Mouse (Mus musculus): ENCODE measurements at regions not wholly inside any gene's neighbourhood (a gene's known extent, or its start where the extent isn't known, plus 50 kb on each side); places are given as distances from the start of the nearest gene placed in this dataset.

GRCm38 (mm10) chr15:88325108-88325507 is 275.0 kb upstream of the Zdhhc25 start:
- Histone ChIP-seq H3K4me2 (no peak overlapping the region), H3K4me1 (peaks cover 13% of the 10 kb centered on the region), H3K9ac (no peak overlapping the region), H3K36me3 (ENCODE audit: poor library complexity, severe bottlenecking) (no peaks in the 10 kb centered on the region), H3K9me3 (replicated peaks) (no peaks in the 10 kb centered on the region), H3K4me3 (no peak overlapping the region), H3K27me3 (peaks cover 10% of the 10 kb centered on the region; the same call in 1 of the 2 replicates), H3K27ac (no peak overlapping the region)
- 59% methylated on average over 6 of the region's 6 CpGs for WGBS
- ATAC-seq = no peak

- Histone ChIP-seq H3K27ac (no peak overlapping the region), H3K4me2 (no peak overlapping the region), H3K4me3 (no peak overlapping the region), H3K27me3 (no peaks in the 10 kb centered on the region), H3K36me3 (ENCODE audit: poor library complexity, severe bottlenecking) (no peaks in the 10 kb centered on the region), H3K9ac (no peak overlapping the region), H3K9me3 (replicated peaks) (no peaks in the 10 kb centered on the region), H3K4me1 (no peaks in the 10 kb centered on the region)
- no peak for ATAC-seq
- WGBS = 95% methylated on average over 2 of the region's 2 CpGs
Measured at GRCm38 (mm10) chr15:88353206-88353605, 246.9 kb upstream of the Zdhhc25 start.

DNA sequence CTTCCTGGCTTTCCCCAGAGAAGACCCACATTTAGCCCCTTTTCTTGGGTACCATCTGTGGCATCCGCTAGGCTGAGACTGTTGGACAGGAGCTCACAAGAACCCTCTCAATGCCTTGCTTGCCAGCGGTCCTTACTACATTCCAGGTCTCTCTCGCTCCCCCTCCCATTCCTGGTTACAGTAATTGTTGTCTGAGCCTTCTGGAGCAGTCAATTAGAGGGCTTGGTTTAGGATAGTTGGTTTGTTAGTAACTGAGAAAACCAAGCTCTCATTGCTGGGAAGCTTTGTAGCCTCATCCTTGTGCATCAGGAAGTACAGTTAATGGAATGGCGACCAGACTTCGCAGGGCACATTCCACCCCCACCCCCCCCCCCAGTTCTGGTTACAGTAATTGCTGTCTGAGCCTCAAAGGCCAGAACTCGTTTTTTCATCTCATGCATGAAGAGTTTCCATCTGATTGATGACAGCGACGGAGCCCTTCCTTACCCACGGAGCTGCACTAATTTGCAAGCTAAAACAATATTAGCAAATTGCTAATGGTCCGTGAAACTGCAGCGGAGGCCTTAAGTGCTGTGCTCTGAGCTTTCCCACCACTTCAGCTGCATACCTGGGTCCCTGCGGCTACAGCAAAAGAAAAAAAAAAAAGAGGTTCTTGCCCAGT is 239.6 kb upstream of the Zdhhc25 start:
- H3K27me3 ChIP-seq = no peaks in the 10 kb centered on the region
- H3K9me3 ChIP-seq (replicated peaks) = no peaks in the 10 kb centered on the region
- peak; percentile 45; the same call in 1 of the 2 replicates for ATAC-seq
- peak overlapping the region; percentile 54 for H3K27ac ChIP-seq
- no peak overlapping the region for H3K4me3 ChIP-seq
- no peaks in the 10 kb centered on the region for H3K36me3 ChIP-seq (ENCODE audit: poor library complexity, severe bottlenecking)
- peak overlapping the region; percentile 11 for H3K4me2 ChIP-seq
- 17% methylated on average over 12 of the region's 12 CpGs for WGBS
- peaks cover 27% of the 10 kb centered on the region for H3K4me1 ChIP-seq
- H3K9ac ChIP-seq = no peak overlapping the region

DNA sequence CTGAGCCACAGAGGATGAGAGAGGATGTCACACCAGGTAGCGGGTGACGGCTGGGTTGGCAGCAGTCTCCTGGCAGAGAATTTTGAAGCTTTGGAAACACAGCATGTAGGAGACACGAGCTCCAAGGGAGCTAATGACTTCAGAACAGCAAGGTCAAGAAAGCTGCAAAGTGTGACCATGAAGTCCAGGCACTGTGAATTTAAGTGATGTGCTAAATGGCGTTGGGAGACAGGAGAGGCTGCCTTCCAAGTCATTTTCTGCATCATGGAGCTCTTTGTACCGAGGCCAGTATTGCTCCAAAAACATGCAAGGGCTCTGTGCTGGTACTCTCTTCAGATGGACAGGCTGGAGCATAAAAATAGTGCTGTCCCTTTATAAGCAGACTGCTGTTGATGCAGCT is 238.8 kb upstream of the Zdhhc25 start:
- Histone ChIP-seq H3K4me2 (no peak overlapping the region), H3K4me3 (no peak overlapping the region), H3K9me3 (replicated peaks) (no peaks in the 10 kb centered on the region), H3K27ac (peak overlapping the region; percentile 54), H3K4me1 (peaks cover 27% of the 10 kb centered on the region), H3K9ac (no peak overlapping the region), H3K36me3 (ENCODE audit: poor library complexity, severe bottlenecking) (no peaks in the 10 kb centered on the region), H3K27me3 (no peaks in the 10 kb centered on the region)
- no peak for ATAC-seq
- 63% methylated on average over 5 of the region's 5 CpGs for WGBS

- Histone ChIP-seq H3K9ac (no peak overlapping the region), H3K27me3 (no peaks in the 10 kb centered on the region), H3K27ac (no peak overlapping the region), H3K4me2 (no peak overlapping the region), H3K4me3 (no peak overlapping the region), H3K9me3 (replicated peaks) (no peaks in the 10 kb centered on the region), H3K36me3 (ENCODE audit: poor library complexity, severe bottlenecking) (no peaks in the 10 kb centered on the region), H3K4me1 (peaks cover 27% of the 10 kb centered on the region)
- ATAC-seq = no peak
- WGBS = 88% methylated on average over 6 of the region's 6 CpGs
Measured at GRCm38 (mm10) chr15:88362966-88363365, 237.1 kb upstream of the Zdhhc25 start.

- H3K9ac ChIP-seq = no peak overlapping the region
- H3K36me3 ChIP-seq (ENCODE audit: poor library complexity, severe bottlenecking) = no peaks in the 10 kb centered on the region
- no peaks in the 10 kb centered on the region for H3K4me1 ChIP-seq
- H3K4me2 ChIP-seq = no peak overlapping the region
- no peak for ATAC-seq
- whole genome bisulfite sequencing = 89% methylated on average over 5 of the region's 5 CpGs
- no peaks in the 10 kb centered on the region for H3K9me3 ChIP-seq (replicated peaks)
- no peaks in the 10 kb centered on the region for H3K27me3 ChIP-seq
- no peak overlapping the region for H3K4me3 ChIP-seq
- no peak overlapping the region for H3K27ac ChIP-seq
Measured at GRCm38 (mm10) chr15:88370366-88370765, 229.7 kb upstream of the Zdhhc25 start.

GRCm38 (mm10) chr15:88372039-88372438 is 228.1 kb upstream of the Zdhhc25 start:
- no peak for ATAC-seq
- Histone ChIP-seq H3K4me2 (no peak overlapping the region), H3K9ac (no peak overlapping the region), H3K27ac (no peak overlapping the region), H3K4me1 (no peaks in the 10 kb centered on the region), H3K4me3 (no peak overlapping the region), H3K9me3 (replicated peaks) (no peaks in the 10 kb centered on the region), H3K27me3 (no peaks in the 10 kb centered on the region), H3K36me3 (ENCODE audit: poor library complexity, severe bottlenecking) (no peaks in the 10 kb centered on the region)
- WGBS = 62% methylated on average over 8 of the region's 8 CpGs

DNA sequence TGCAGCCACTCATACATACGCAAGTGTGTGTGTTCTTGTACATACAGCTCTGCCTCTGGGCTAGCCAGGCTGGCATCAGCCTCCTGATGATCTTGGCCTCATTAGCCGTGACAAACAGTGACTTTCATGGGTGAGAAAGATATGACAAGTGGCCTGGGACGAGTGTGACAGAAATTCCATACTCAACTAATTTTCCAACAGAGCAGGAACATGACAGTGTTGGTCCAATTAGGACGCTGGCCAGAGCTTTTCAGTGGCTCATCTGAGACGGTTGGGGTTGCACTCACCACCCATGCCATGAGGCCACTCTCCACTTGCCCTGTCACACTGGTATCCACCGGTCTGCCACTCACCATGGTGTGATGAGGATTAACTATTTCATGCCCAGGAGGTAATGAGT is 226.2 kb upstream of the Zdhhc25 start:
- no peaks in the 10 kb centered on the region for H3K9me3 ChIP-seq (replicated peaks)
- H3K27ac ChIP-seq = no peak overlapping the region
- no peaks in the 10 kb centered on the region for H3K36me3 ChIP-seq (ENCODE audit: poor library complexity, severe bottlenecking)
- H3K27me3 ChIP-seq = no peaks in the 10 kb centered on the region
- peaks cover 3% of the 10 kb centered on the region for H3K4me1 ChIP-seq
- H3K9ac ChIP-seq = no peak overlapping the region
- WGBS = 64% methylated on average over 6 of the region's 6 CpGs
- no peak overlapping the region for H3K4me2 ChIP-seq
- ATAC-seq = no peak
- H3K4me3 ChIP-seq = no peak overlapping the region

DNA sequence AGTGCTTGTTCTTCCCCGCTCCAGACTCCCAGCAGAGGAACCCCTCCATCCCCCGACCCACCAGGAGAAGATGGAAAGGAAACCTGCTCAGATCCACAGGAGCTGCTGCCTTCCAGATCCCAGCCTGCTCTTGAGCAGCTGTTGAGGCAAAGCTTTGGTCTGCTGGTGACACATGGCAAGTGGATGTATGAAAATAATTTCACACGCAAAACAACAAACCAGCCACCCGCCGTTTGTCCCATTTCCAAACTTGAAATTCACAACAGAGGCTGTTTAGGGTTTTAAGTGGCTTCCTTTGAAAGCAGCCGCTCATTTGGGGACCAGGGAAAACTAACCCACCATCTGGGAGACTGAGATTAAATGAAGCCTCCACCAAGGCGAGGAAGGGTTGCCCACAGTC is 220.8 kb upstream of the Zdhhc25 start:
- H3K27ac ChIP-seq = peak overlapping the region; percentile 69
- H3K27me3 ChIP-seq = peaks cover 15% of the 10 kb centered on the region
- peak; percentile 54 for ATAC-seq
- H3K9ac ChIP-seq = no peak overlapping the region
- WGBS = 40% methylated on average over 7 of the region's 7 CpGs
- no peaks in the 10 kb centered on the region for H3K36me3 ChIP-seq (ENCODE audit: poor library complexity, severe bottlenecking)
- H3K9me3 ChIP-seq (replicated peaks) = no peaks in the 10 kb centered on the region
- peak overlapping the region; percentile 25; the same call in 1 of the 2 replicates for H3K4me2 ChIP-seq
- H3K4me3 ChIP-seq = no peak overlapping the region
- peaks cover 32% of the 10 kb centered on the region for H3K4me1 ChIP-seq

DNA sequence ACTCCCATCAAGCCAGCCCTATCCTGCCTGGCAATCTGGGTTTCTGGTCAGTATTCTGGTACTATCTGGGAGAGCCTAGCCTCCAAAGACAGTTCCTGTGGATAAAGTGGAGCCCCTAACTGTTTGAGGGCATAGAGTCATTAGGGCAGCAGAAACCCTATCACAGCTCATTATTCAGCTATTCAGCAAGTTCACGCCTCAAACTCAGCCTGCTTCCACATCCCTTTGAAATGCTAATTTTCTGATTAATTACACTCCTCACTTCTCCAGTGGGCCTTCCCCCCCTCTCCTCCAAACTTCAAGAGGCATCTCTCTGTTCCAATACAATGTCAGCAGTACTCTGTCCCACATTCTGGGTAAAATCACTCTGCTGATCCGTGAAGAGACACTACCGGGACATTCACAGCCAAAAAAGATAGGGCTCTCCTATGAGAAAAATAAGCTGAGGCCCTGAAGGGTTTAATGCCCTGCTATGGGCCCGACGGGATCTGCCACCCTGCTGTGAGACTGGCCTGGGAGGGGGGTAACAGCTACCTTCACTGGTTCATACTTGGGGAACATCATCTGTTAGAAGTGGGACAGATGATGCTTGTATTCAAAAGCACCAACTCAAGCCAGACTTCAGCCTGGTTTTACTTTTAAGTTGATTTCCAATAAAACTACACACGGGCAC is 220.0 kb upstream of the Zdhhc25 start:
- H3K9ac ChIP-seq = no peak overlapping the region
- no peak overlapping the region for H3K4me3 ChIP-seq
- H3K36me3 ChIP-seq (ENCODE audit: poor library complexity, severe bottlenecking) = no peaks in the 10 kb centered on the region
- no peaks in the 10 kb centered on the region for H3K9me3 ChIP-seq (replicated peaks)
- peak; percentile 91 for ATAC-seq
- peak overlapping the region; percentile 25; the same call in 1 of the 2 replicates for H3K4me2 ChIP-seq
- WGBS = 5% methylated on average over 6 of the region's 6 CpGs
- H3K27me3 ChIP-seq = peaks cover 15% of the 10 kb centered on the region
- H3K27ac ChIP-seq = peak overlapping the region; percentile 69
- H3K4me1 ChIP-seq = peaks cover 32% of the 10 kb centered on the region

DNA sequence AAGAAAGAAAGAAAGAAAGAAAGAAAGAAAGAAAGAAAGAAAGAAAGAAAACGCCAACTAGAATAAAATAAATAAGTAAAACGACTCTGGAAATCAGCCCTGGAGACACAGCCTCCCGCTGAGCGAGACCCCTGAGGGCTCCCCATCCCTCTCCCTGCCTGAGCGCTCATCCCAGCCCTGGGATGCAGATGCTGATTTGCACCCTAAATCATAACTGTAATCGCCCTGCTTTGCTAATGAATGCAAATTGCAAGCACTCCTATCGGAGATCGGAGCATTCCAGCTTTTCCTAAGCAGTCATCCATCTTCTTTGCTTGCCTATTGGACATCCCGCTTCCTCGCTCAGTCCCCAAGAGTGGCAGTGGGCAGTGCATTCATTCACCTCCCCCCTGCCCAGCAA is 218.7 kb upstream of the Zdhhc25 start:
- H3K9ac ChIP-seq = no peak overlapping the region; the same call in 1 of the 2 replicates
- peak overlapping the region; percentile 22; the same call in 1 of the 2 replicates for H3K4me2 ChIP-seq
- no peaks in the 10 kb centered on the region for H3K9me3 ChIP-seq (replicated peaks)
- peak overlapping the region; percentile 35; the same call in 1 of the 2 replicates for H3K27ac ChIP-seq
- no peak for ATAC-seq
- peaks cover 42% of the 10 kb centered on the region for H3K4me1 ChIP-seq
- peaks cover 15% of the 10 kb centered on the region for H3K27me3 ChIP-seq
- no peaks in the 10 kb centered on the region for H3K36me3 ChIP-seq (ENCODE audit: poor library complexity, severe bottlenecking)
- H3K4me3 ChIP-seq = no peak overlapping the region
- 41% methylated on average over 10 of the region's 10 CpGs for WGBS

DNA sequence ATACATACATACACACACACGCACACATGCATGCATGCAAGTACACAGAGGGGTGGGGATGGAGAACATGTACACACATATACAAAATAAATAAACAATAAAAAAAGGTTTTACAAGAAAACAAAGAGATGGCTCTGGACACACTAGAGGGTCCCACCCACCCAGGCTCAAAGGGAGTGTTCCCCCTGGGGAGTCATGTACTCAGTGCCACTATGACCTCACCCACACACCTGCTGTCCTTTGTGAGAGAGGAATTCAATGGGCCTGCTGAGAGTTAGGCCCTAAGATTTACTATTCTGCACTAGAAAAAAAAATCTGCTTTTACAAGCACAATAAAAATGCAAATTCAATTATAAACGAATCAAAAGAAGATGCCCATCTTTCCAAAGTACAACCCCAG is 214.2 kb upstream of the Zdhhc25 start:
- peaks cover 15% of the 10 kb centered on the region for H3K27me3 ChIP-seq
- no peak overlapping the region for H3K4me2 ChIP-seq
- H3K36me3 ChIP-seq (ENCODE audit: poor library complexity, severe bottlenecking) = no peaks in the 10 kb centered on the region
- 54% methylated on average over 2 of the region's 2 CpGs for WGBS
- peaks cover 29% of the 10 kb centered on the region for H3K4me1 ChIP-seq
- no peaks in the 10 kb centered on the region for H3K9me3 ChIP-seq (replicated peaks)
- H3K27ac ChIP-seq = no peak overlapping the region
- no peak overlapping the region for H3K9ac ChIP-seq
- no peak overlapping the region for H3K4me3 ChIP-seq
- no peak for ATAC-seq
